Mouse (Mus musculus) kidney, embryonic 15.5 days (tissue): ENCODE measurements around the gene Agpat1. TPM values are rescaled to one million over a fixed set of nuclear protein-coding genes. Genes with fewer than 3 reads are reported as not detected.
A peak's percentile ranks its signal among the peaks of the same experiment; 100 is the strongest.

Experiments used
- ATAC-seq: fragments of 200-750 bp; cut with Nextera tagmentation; replicated peaks from 2 replicates; pipeline ENCODE4 v1.8.0; 2017; ENCODE audit warnings: moderate TSS enrichment; ENCODE audit not compliant: low FRiP score
- H3K27ac ChIP-seq: fragments of 300-500 bp; sonication (generic); 2 replicates; pipeline ENCODE4 v1.5.1; 2015; ENCODE audit warnings: mild to moderate bottlenecking, inconsistent platforms
- H3K27me3 ChIP-seq: fragments of 300-500 bp; sonication (generic); 2 replicates; pipeline ENCODE4 v1.6.1; 2015; ENCODE audit warnings: inconsistent platforms
- H3K36me3 ChIP-seq: fragments of 300-500 bp; sonication (generic); 2 replicates; pipeline ENCODE4 v1.6.1; 2015; ENCODE audit warnings: inconsistent platforms
- H3K4me1 ChIP-seq: fragments of 300-500 bp; sonication (generic); 2 replicates; pipeline ENCODE4 v1.6.1; 2015; ENCODE audit warnings: inconsistent platforms
- H3K4me2 ChIP-seq: fragments of 300-500 bp; sonication (generic); 2 replicates; pipeline ENCODE4 v1.6.1; 2015; ENCODE audit warnings: moderate library complexity, mild to moderate bottlenecking, inconsistent platforms
- H3K4me3 ChIP-seq: fragments of 300-500 bp; sonication (generic); replicated peaks from 2 replicates; pipeline ENCODE4 v1.5.1; 2015; ENCODE audit warnings: mild to moderate bottlenecking, inconsistent platforms
- H3K9ac ChIP-seq: fragments of 300-500 bp; sonication (generic); 2 replicates; pipeline ENCODE4 v1.6.1; 2015; ENCODE audit warnings: mild to moderate bottlenecking, inconsistent platforms
- H3K9me3 ChIP-seq: fragments of 300-500 bp; sonication (generic); replicated peaks from 2 replicates; pipeline ENCODE4 v1.6.1; 2016; ENCODE audit warnings: inconsistent platforms
- WGBS: fragments of 180-500 bp; shearing (Covaris S2); methylation state at CpG from one replicate; pipeline ENCODE4 v1.1.7; 2015; ENCODE audit warnings: mixed read lengths; 5-methylcytosine and 5-hydroxymethylcytosine counted together
- polyA plus RNA-seq: library from polyadenylated mRNA; unstranded; fragments of >200 nt; fragmentation: Nextera tagmentation; extraction: Ambion mirVana; gene quantifications from 2 replicates; pipeline ENCODE4 v1.2.1, GENCODE M21; 2015

Gene Agpat1
- polyA plus RNA-seq, 1 experiment from 2014 or later, result 72.2 TPM

DNA sequence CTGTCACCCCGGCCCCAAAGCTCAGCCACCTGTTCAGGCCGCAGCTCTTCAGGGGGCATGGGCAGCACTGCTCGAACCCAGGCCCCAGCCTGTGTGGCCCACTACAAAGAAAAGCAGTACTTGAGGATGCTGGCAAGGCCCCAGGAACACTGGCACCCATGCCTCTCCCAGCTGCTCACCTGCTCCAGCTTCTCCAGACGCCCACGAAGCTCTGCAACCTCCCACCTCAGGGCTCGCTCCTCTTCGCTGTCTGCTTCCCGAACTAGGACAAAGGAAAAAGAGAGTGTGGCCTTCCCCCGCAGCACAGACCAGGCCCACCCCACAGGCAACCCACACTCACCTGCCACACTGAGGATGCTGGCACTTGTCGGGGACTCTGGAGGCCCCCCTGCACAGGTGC, 9.8 kb downstream of the Agpat1 start:
- no peak overlapping the region for H3K4me3 ChIP-seq
- ATAC-seq, result no peak
- no peak overlapping the region for H3K9ac ChIP-seq
- no peaks in the 10 kb centered on the region for H3K27me3 ChIP-seq
- WGBS, result 89% methylated on average over 10 of the region's 10 CpGs
- no peak overlapping the region for H3K4me2 ChIP-seq
- peaks cover 76% of the 10 kb centered on the region for H3K36me3 ChIP-seq
- no peaks in the 10 kb centered on the region for H3K9me3 ChIP-seq
- peaks cover 4% of the 10 kb centered on the region; the same call in 1 of the 2 replicates for H3K4me1 ChIP-seq
- no peak overlapping the region for H3K27ac ChIP-seq

GRCm38 (mm10) chr17:34615871-34616270, 11.8 kb downstream of the Agpat1 start, which contains the start of gene Egfl8:
Gene Egfl8, minus strand, starts transcription at chr17:34615971.
- Histone ChIP-seq H3K9me3 (no peaks in the 10 kb centered on the region), H3K4me2 (no peak within 1 kb of the TSS), H3K9ac (no peak within 1 kb of the TSS), H3K27me3 (no peaks in the 10 kb centered on the region), H3K27ac (peak within 1 kb of the TSS; percentile 18; the same call in 1 of the 2 replicates), H3K4me1 (no peaks in the 10 kb centered on the region), H3K36me3 (peaks cover 89% of the 10 kb centered on the region), H3K4me3 (no peak within 1 kb of the TSS)
- ATAC-seq, result no peak
- WGBS, result 71% methylated on average over 6 of the region's 6 CpGs

- 21% methylated on average over 6 of the region's 6 CpGs for WGBS
Measured at GRCm38 (mm10) chr17:34618999-34619398, 14.9 kb downstream of the Agpat1 start.

GRCm38 (mm10) chr17:34621006-34621405, 16.9 kb downstream of the Agpat1 start:
- 87% methylated on average over 8 of the region's 8 CpGs for WGBS
- Histone ChIP-seq H3K27ac (no peak overlapping the region), H3K27me3 (no peaks in the 10 kb centered on the region), H3K4me3 (no peak overlapping the region), H3K4me2 (no peak overlapping the region), H3K9me3 (no peaks in the 10 kb centered on the region), H3K36me3 (peaks cover 84% of the 10 kb centered on the region), H3K9ac (no peak overlapping the region), H3K4me1 (peaks cover 8% of the 10 kb centered on the region)
- no peak for ATAC-seq

More at GRCm38 (mm10) chr17:34618999-34619398, 14.9 kb downstream of the Agpat1 start:
- Histone ChIP-seq H3K9ac (no peak overlapping the region), H3K36me3 (peaks cover 89% of the 10 kb centered on the region), H3K4me3 (no peak overlapping the region), H3K27ac (no peak overlapping the region), H3K9me3 (no peaks in the 10 kb centered on the region), H3K4me2 (no peak overlapping the region), H3K4me1 (no peaks in the 10 kb centered on the region), H3K27me3 (no peaks in the 10 kb centered on the region)
- ATAC-seq, result no peak

DNA sequence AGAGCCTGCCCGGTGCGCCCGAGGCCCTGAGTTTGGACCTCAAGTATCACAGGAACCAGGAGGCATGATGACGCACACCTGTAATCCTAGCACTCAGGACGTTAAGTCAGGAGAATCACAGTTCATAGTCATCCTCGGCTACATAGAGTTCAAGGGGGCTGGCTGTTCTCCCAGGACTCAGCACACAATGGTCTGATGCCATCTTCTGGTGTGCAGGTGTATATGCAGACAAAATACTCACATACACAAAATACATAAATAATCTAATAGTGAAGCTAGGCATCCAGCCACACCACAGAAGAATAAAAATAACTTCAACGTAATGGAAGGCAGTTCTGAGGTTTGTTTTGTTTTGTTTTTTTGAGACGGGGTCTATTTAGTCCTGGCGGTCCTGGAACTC, 19.1 kb downstream of the Agpat1 start:
- H3K9me3 ChIP-seq, result no peaks in the 10 kb centered on the region
- H3K4me3 ChIP-seq, result no peak overlapping the region
- no peak overlapping the region for H3K9ac ChIP-seq
- ATAC-seq, result no peak
- H3K27ac ChIP-seq, result no peak overlapping the region
- H3K4me2 ChIP-seq, result no peak overlapping the region
- H3K36me3 ChIP-seq, result peaks cover 67% of the 10 kb centered on the region
- 85% methylated on average over 9 of the region's 9 CpGs for WGBS
- no peaks in the 10 kb centered on the region for H3K27me3 ChIP-seq
- H3K4me1 ChIP-seq, result peaks cover 22% of the 10 kb centered on the region

DNA sequence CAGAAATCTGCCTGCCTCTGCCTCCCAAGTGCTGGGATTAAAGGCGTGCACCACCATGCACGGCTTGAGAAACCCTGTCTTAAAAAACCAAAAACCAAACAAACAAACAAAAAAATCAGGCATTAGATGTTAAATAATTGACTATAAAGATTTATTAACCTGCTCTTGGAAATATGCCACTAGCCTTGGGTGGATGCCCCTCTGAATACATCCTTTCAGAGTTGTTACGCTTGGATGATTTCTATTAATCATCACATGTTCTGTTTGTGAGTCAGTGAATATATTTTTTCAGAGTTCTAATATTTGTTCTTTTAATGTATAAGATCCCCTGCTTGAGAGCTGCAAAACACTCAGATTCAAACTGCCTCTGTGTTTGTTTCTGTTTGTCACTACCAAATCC, 20.9 kb downstream of the Agpat1 start:
- H3K9me3 ChIP-seq, result no peaks in the 10 kb centered on the region
- no peak overlapping the region for H3K4me2 ChIP-seq
- peaks cover 40% of the 10 kb centered on the region for H3K4me1 ChIP-seq
- H3K27ac ChIP-seq, result peak overlapping the region; percentile 22; the same call in 1 of the 2 replicates
- H3K36me3 ChIP-seq, result peaks cover 53% of the 10 kb centered on the region
- H3K27me3 ChIP-seq, result peaks cover 4% of the 10 kb centered on the region
- no peak for ATAC-seq
- no peak overlapping the region for H3K4me3 ChIP-seq
- H3K9ac ChIP-seq, result no peak overlapping the region
- WGBS, result 87% methylated on average over 3 of the region's 3 CpGs

DNA sequence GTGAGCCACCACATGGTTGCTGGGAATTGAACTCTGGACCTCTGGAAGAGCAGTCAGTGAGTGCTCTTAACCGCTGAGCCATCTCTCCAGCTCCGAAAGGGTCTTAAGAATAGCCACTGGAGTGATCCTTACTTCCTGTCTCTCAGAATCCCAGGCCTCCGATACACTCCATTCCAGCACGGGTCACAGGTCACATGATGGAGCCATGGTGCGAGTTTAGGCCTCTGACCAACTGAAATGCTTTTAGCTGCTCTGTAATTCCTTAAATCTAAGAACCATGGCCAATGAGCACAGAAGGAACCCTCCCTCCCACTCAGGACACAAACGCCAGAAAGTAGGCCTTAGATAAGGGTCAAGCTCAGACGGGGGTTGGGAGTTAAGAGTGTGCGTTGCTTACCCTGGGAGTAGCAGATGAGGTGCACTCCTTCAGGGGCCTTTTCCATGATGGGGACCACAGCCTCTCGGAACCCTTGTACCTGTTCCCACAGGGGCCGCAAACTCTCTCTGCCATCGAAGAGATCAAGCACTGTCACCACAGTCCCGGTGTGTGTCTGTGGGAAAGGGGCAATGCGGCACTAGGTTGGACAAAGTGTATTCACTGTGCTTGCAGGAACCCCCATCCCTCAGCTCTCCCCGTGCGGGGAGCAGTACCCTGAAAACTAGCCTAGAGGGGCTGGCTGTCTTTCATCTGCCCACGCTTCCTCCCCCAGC, 22.2 kb downstream of the Agpat1 start:
- Histone ChIP-seq H3K4me2 (peak overlapping the region; percentile 94), H3K27me3 (peaks cover 17% of the 10 kb centered on the region), H3K9me3 (no peaks in the 10 kb centered on the region), H3K4me1 (peaks cover 52% of the 10 kb centered on the region), H3K36me3 (peaks cover 41% of the 10 kb centered on the region), H3K9ac (peak overlapping the region; percentile 72), H3K27ac (peak overlapping the region; percentile 95), H3K4me3 (peak overlapping the region; percentile 76)
- WGBS, result 42% methylated on average over 16 of the region's 16 CpGs
- ATAC-seq, result no peak

DNA sequence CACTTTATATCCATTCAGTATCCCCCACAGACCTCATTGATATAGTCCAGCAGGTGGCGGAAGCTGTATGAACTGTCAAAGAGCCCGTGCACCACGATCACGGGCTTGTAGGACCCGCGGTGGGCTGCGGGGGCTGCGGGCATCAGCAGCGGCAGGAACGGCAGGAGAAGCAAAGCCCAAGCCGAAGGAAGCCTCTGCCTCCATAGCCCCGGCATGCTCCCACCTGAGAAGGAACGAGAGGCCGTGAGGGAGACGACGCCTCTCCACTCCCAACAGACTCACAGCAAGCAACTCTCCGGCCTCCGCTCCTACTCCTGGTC, 22.7 kb downstream of the Agpat1 start:
- Histone ChIP-seq H3K27me3 (peaks cover 22% of the 10 kb centered on the region), H3K4me3 (peak overlapping the region; percentile 76), H3K9ac (peak overlapping the region; percentile 72), H3K4me2 (peak overlapping the region; percentile 94), H3K27ac (peak overlapping the region; percentile 95), H3K4me1 (peaks cover 57% of the 10 kb centered on the region), H3K36me3 (peaks cover 35% of the 10 kb centered on the region), H3K9me3 (no peaks in the 10 kb centered on the region)
- peak; percentile 43; the same call in 1 of the 2 replicates for ATAC-seq
- WGBS, result under 1% methylated on average over 18 of the region's 18 CpGs

GRCm38 (mm10) chr17:34627093-34627942, 23.3 kb downstream of the Agpat1 start:
- peaks cover 63% of the 10 kb centered on the region for H3K4me1 ChIP-seq
- peak overlapping the region; percentile 76 for H3K4me3 ChIP-seq
- peak; percentile 79 for ATAC-seq
- H3K36me3 ChIP-seq, result peaks cover 30% of the 10 kb centered on the region
- peak overlapping the region; percentile 95 for H3K27ac ChIP-seq
- peak overlapping the region; percentile 72 for H3K9ac ChIP-seq
- peak overlapping the region; percentile 94 for H3K4me2 ChIP-seq
- peaks cover 28% of the 10 kb centered on the region for H3K27me3 ChIP-seq
- H3K9me3 ChIP-seq, result no peaks in the 10 kb centered on the region
- under 1% methylated on average over 45 of the region's 45 CpGs for WGBS

GRCm38 (mm10) chr17:34627943-34628643, 24.0 kb downstream of the Agpat1 start, which contains the start of gene Ppt2:
Gene Ppt2, minus strand, starts transcription at chr17:34628510.
- Histone ChIP-seq H3K9ac (peak within 1 kb of the TSS; percentile 46), H3K4me3 (peak within 1 kb of the TSS; percentile 76), H3K4me1 (peaks cover 70% of the 10 kb centered on the region), H3K9me3 (no peaks in the 10 kb centered on the region), H3K27me3 (peaks cover 28% of the 10 kb centered on the region), H3K4me2 (peak within 1 kb of the TSS; percentile 94), H3K36me3 (peaks cover 22% of the 10 kb centered on the region), H3K27ac (peak within 1 kb of the TSS; percentile 95)
- WGBS, result 3% methylated on average over 29 of the region's 29 CpGs
- ATAC-seq, result peak; percentile 20

GRCm38 (mm10) chr17:34628644-34628967, 24.5 kb downstream of the Agpat1 start:
- peak overlapping the region; percentile 94 for H3K4me2 ChIP-seq
- peak overlapping the region; percentile 76 for H3K4me3 ChIP-seq
- H3K4me1 ChIP-seq, result peaks cover 70% of the 10 kb centered on the region
- ATAC-seq, result no peak
- peak overlapping the region; percentile 95 for H3K27ac ChIP-seq
- no peaks in the 10 kb centered on the region for H3K9me3 ChIP-seq
- peaks cover 28% of the 10 kb centered on the region for H3K27me3 ChIP-seq
- peaks cover 17% of the 10 kb centered on the region for H3K36me3 ChIP-seq
- H3K9ac ChIP-seq, result peak overlapping the region; percentile 46
- WGBS, result 24% methylated on average over 5 of the region's 5 CpGs
